Mouse (Mus musculus): ENCODE data around the gene Abhd6.

The Abhd6 gene

GRCm38 (mm10) chr14:8002432-8003092, at the start of gene Abhd6:
Gene Abhd6, plus strand, starts transcription at chr14:8002902.
- DNase-seq (ENCODE audit: low spot score in 2 of 2), result peak; percentile 77 to 82

- DNase-seq (ENCODE audit: low spot score in 2 of 2), result no peak
Observed at GRCm38 (mm10) chr14:7954071-7954471, 48.6 kb upstream of the Abhd6 start.

GRCm38 (mm10) chr14:7956427-7956826, 46.3 kb upstream of the Abhd6 start:
- no peak for DNase-seq (ENCODE audit: low spot score in 2 of 2)

DNA sequence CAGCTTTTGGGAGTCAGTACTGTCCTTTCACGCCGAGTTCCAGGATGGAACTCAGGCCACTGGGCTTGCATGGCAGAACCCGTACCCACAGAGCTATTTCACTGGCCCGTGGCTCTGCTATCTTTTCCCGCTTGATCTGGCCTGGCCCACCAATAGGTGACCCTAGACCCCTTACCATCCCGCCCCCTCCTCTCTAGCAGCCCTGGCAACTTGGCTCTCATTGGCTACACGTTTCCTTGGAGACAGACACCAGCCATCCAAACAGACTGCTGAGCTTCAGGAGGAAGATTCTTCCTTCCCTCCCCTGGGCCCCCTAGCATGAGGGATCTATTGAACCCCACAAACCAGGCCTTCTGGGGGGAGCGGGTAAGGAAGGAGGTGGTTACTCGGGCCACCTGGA, 45.7 kb upstream of the Abhd6 start, which contains the start of gene Gm45521:
Gm45521 (plus strand) TSS at position 240 of the 400 bp plus-strand sequence.
- no peak for DNase-seq (ENCODE audit: low spot score in 2 of 2)

DNA sequence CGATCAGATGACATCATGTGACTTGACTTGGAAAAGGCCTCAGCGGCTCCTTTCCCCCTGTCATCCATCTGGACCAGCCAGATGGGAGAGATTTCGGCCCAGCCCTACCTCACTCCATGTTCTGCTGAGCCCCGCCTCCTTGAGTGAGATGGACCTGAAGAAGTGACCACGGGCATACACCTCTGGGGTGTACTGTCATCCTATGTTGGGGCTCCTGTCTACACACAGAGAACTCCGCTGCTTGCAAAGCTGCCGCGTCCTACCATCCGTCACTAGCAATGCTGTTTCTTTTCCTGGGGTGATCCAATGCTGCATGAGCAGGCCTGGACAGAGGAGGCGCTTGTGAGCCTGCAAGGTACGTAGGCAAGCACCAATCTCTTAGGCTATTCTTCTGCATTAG, 42.1 kb upstream of the Abhd6 start:
- no peak for DNase-seq (ENCODE audit: low spot score in 2 of 2)

- no peak for DNase-seq (ENCODE audit: low spot score in 2 of 2)
Observed at GRCm38 (mm10) chr14:7961714-7962113, 41.0 kb upstream of the Abhd6 start.

GRCm38 (mm10) chr14:7962626-7963025, 40.1 kb upstream of the Abhd6 start:
- DNase-seq (ENCODE audit: low spot score in 2 of 2), result no peak

DNA sequence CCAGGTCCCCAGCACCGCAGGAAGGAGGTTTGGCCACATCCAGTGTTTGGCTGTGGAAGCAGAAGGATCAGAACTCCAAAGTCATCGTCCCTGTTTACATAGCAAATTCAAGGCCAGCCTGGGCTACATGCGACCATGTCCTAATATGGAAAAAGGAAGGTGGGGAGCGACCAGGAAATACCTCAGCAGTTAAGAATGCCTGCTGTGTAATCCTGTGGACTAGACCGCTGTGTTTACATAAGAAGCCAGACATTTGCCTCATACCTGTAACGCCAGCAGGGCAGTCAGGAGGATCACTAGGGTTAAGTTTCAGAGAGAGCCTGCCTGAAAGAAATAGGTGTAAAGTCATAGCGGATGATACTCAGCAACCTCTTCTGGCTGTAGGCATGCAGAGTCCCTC, 39.5 kb upstream of the Abhd6 start:
- no peak for DNase-seq (ENCODE audit: low spot score in 2 of 2)

DNA sequence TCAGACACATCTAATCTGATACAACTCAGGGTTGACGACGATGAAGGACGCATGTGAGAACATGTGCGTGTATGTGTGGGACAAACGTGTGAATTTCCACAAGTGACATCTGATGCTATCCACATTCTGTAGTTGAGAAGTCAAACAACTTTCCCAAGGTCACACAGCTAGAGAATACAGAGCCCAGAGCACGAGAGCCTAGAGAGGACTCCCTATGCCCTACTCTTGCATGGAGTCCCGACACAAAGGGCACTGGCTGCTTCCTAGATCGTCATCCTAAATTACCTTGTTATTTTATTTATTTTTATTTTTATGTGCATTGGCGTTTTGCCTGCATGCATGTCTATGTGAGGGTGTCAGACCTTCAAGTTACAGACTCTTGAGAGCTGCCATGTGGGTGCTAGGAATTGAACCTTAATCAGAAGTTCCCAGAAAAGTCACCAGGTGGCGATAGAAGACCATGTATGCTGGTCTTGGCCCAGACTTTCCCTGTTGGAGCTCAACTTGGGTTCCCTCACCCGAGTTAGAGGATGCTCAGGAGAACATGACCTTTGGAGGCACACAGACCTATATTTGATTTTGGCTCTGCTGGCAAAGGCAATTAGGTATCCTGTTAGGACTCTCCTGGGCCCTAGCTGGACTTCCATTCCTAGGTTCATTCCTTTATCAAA, 38.3 kb upstream of the Abhd6 start:
- peak in 1 of 2 experiments; percentile 67 for DNase-seq (ENCODE audit: low spot score in 2 of 2)

DNA sequence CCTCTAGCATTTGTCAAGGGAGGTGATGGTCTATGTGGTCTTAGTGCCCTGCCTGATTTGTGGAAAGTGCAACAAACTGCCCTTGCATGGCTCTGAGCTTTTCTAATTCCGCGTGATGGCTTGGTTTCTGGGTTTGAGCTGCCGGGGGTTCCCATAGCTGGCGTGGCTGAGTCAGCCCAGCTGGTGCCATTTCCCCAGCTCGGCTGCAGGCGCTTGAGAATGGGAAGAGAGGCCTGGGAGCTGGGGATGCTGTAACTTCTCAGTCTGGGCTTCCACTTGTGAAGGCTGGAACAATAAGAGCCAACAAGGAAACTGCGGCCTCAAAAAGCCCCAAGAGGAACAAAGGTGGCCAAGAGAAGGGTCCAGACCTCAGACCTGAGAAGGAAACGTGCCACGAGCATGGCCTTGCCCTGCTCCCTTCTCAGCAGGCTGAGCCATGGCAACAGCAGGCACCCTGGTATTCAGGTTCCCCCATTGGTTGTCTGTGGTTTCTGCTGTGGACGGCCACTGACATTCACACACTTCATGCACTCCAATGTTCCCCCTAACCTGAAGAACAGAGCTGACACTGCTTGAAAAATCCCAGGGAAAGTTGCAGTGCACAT, 30.7 kb upstream of the Abhd6 start:
- DNase-seq (ENCODE audit: low spot score in 2 of 2), result no peak

- no peak for DNase-seq (ENCODE audit: low spot score in 2 of 2)
Observed at GRCm38 (mm10) chr14:7974643-7975042, 28.1 kb upstream of the Abhd6 start.

DNA sequence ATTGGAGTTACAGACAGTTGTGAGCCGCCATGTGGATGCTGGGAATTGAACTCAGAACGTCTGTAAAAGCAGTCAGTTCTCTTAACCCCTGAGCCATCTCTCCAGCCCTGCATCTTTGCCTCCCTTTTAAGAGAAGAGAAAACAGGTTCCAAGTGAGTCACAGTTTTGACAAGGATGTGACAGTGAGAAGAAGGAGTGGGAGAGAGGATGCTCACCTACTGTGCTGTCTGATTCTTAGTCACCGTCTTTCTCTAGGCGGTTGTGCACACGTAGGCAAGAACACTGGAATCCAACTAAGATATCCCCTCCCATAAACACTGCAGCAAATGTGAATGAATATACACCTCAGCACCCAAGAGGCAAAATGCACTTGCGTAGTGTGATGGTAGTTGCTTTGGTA, 27.5 kb upstream of the Abhd6 start:
- DNase-seq (ENCODE audit: low spot score in 2 of 2), result no peak

- no peak for DNase-seq (ENCODE audit: low spot score in 2 of 2)
Observed at GRCm38 (mm10) chr14:7977471-7977870, 25.2 kb upstream of the Abhd6 start.

DNA sequence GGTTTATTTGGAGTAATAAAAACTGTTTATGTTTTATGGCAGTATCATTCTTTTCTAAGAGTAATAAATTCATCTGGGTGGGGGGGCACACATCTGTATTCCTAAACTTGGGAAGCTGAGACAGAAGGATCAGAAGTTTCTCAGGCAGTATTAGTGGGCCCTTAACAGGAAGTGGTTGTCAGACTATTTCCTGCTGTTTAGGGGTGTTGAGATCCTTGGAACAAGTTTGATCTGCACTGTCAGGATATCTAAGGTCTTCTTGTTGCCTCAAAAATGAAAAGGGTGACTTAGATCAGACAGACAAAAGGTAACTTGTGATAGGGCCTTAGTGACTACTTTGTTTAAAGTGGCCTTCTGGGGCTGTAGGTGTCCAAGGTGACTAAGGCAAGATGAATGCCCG, 24.5 kb upstream of the Abhd6 start:
- no peak for DNase-seq (ENCODE audit: low spot score in 2 of 2)

GRCm38 (mm10) chr14:7981226-7981625, 21.5 kb upstream of the Abhd6 start:
- DNase-seq (ENCODE audit: low spot score in 2 of 2), result no peak

- DNase-seq (ENCODE audit: low spot score in 2 of 2), result no peak
Observed at GRCm38 (mm10) chr14:7986913-7987312, 15.8 kb upstream of the Abhd6 start.

- DNase-seq (ENCODE audit: low spot score in 2 of 2), result no peak
Observed at GRCm38 (mm10) chr14:7989371-7989770, 13.3 kb upstream of the Abhd6 start.

GRCm38 (mm10) chr14:7989961-7990360, 12.7 kb upstream of the Abhd6 start:
- DNase-seq (ENCODE audit: low spot score in 2 of 2), result no peak

GRCm38 (mm10) chr14:7991108-7991776, 11.5 kb upstream of the Abhd6 start:
- DNase-seq (ENCODE audit: low spot score in 2 of 2), result no peak

DNA sequence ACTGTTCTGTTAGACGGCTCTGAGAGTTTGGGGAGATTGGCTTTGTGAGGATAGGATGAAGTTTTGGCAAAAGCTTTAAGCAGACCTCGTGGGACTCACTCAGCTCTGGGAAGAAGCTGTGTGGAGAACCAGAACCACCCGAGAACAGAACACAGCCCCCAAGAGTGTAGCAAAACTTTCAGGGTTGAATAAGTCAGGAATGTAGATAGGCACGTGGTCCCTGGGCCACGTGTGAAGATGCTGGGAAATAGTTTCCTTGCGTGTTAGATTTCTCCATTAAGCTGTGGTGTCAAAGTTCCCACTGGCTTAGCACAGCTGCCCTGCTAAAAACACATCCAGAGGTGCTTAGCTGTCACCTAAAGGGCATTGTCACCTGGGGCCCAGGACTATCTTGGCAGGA, 10.5 kb upstream of the Abhd6 start:
- DNase-seq (ENCODE audit: low spot score in 2 of 2), result no peak

DNA sequence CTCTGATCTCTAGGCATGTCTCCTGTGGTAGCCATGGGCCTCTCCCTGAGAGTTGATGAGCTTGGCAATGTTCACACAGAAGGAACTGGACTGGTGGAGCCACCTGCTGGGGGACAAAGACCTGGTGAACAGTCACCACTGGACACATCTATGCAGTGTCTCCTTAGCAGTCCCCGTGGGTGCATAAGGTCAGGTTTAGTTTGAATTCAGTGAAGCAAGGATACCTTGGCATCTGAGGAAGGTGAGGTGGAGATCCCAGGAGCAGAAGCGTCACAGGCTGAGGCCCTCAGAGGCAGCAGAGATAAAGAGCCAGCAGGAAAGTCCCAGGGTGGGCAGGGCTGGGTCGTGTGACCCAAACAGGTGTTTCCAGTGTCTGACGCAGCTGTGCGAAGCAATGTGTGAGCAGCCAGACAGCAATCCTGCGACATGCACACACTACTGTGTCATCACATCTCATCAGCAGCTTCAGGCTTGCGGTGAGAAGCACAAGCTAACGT, 8.4 kb upstream of the Abhd6 start, which contains the start of gene Dnase1l3:
Dnase1l3 (minus strand) TSS at position 303 of the 497 bp plus-strand sequence.
- DNase-seq (ENCODE audit: low spot score in 2 of 2), result no peak

- DNase-seq (ENCODE audit: low spot score in 2 of 2), result peak; percentile 81 to 88
Observed at GRCm38 (mm10) chr14:7997255-7997696, 5.4 kb upstream of the Abhd6 start.

All from frontal cortex, postnatal 14 days (tissue).